Mouse (Mus musculus) ES-Bruce4 (cell line): ENCODE data around the gene Fam155a.

Experiments used
- EP300 ChIP-seq: IDR thresholded peaks from 2 replicates; pipeline ENCODE4 v1.6.1; 2011; ENCODE audit warnings: low read depth, low read length; ENCODE audit not compliant: insufficient read depth
- POLR2A ChIP-seq: IDR thresholded peaks from one replicate; pipeline ENCODE4 v1.8.1; 2011; ENCODE audit warnings: low read length; ENCODE audit not compliant: insufficient read depth

DNA sequence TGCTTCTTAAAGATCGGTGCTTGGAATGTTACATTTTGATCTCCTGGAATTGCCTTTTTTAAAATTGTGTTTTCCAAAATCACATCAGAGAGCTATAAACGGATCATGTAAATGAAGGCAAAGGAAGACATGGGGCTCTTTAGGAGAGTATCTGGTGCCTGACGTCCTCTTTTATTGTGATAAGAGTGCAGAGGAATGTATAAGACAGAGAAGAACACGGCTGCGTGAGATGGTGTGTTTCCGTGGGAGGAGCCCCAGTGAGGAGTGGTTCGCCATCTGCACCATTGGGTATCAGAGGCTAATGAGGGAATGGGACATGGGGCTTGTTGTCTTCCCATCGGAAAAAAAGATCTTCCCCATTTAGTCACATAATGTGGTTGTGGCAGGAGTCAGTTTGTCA lies 506.6 kb downstream of the Fam155a start:
- TF ChIP-seq EP300 (no peak), POLR2A (no peak)
